Mouse (Mus musculus): ENCODE results near the gene Ccdc171.

DNA sequence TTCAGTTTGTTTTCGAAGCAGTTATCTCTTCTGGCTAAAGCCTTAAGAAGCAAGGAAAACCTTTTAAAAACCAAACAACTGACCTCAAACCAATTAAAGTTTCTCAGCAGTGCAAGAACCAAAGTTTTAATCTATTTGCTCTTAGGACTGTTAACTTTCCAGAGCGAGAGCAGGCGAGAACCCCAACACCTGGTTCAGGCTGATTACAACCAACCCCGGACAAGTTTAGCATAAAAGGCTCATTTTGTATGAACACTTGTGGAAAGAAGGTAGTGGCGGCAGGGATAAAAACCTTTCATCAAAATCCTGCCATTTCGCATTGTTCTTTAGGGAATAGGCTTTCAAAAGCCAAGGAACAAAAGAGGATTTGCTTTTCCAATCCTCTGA lies 896 bp upstream of the Ccdc171 start:
- TF ChIP-seq CHD2 (IDR thresholded peaks at IDR 0.05; ENCODE audit: low read depth, low read length): no peak
- TF ChIP-seq HCFC1 (IDR thresholded peaks at IDR 0.05; ENCODE audit: borderline replicate concordance, insufficient read depth, low read length): no peak
- TF ChIP-seq ZC3H11A (IDR thresholded peaks at IDR 0.05; ENCODE audit: borderline replicate concordance, low read depth, low read length): no peak
- TF ChIP-seq ZNF384 (IDR thresholded peaks at IDR 0.05; ENCODE audit: low read depth, low read length): no peak
- no peak for TF ChIP-seq MAFK (IDR thresholded peaks at IDR 0.05; ENCODE audit: insufficient read depth, low read depth, low read length)
